Mouse (Mus musculus): ENCODE results near the gene Ctsa.
A peak's percentile ranks its signal among the peaks of the same experiment; 100 is the strongest.
"Not testable (repeated sequence)": the region's sequence is repeated elsewhere in the genome, so short reads cannot be mapped to it uniquely, and the experiment has no call there.

The Ctsa gene

GRCm38 (mm10) chr2:164856309-164857100 lies 23.8 kb downstream of the Ctsa start:
- DNase-seq = no peak

DNA sequence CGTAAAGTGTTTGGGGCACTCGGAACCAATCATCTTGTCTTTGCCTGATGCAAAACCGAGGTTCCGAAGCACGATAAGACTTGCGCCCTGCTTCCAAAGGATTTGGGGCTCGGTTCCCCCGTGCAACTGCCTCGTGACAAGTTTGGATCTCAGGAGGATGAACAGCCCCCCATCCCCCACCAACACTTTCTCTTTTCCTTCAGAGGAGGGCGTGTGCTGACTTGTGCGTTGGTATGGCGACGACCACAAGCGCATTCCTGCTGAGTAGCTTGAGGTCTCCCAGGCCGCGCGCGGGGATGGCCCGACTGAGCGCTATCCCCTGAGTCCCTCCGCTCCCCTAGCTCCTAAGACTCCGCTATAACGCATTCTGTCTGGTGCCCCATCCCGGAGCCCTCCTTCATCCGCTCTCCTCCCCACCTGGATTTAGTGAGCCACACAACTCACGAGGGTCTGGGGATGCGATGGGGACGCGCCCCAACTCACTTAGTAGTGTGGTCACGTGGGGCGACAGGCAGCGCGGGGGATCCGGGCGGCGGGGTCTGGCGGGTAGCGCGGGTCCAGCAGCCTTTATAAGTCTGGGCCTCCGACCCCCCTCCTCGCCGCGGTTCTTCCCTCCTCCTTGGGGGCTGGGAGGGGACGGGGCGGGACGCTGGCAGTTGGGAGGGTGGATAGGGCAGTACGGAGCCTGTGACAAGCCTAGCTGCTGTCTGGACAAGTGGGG lies 24.6 kb downstream of the Ctsa start, which contains the start of gene Pltp:
TSS of gene Pltp (minus strand) at position 611 of the 721 bp plus-strand sequence.
- no peak for DNase-seq

DNA sequence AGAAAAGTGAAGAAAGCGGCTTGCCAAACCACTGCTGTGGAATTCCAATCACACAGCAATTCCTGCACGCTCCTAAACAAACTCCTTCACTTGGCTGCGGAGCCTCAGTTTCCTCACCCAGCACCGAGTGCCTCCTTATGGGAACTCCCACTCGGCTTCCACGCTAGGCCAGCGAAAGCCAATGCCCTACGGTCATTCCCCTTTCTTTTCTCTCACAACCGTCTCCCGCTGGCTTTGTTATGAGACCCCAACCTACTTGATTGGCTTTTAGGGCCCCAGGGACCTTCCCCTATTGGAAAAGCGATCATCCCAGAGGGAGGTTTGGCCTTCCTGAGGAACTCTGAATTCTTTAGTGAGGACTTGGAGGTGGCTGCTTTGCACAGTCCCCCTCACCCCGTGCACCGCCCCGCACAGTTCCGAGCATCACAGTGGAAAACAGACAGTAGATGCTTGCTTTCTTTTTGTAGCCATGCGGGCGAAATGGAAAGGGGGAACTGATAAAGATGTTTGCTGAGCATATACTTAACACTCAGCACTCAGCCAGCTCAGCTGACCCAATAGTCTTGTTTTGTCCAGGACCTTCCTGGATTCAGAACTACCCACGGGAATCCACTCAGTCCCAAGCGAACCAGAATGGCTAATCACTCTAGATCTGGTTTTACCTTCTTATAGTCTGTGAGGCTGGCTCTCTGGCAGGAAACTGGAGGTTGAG lies 25.3 kb downstream of the Ctsa start:
- no peak for DNase-seq

- DNase-seq = no peak
Measured at GRCm38 (mm10) chr2:164859155-164859554, 26.5 kb downstream of the Ctsa start.

DNA sequence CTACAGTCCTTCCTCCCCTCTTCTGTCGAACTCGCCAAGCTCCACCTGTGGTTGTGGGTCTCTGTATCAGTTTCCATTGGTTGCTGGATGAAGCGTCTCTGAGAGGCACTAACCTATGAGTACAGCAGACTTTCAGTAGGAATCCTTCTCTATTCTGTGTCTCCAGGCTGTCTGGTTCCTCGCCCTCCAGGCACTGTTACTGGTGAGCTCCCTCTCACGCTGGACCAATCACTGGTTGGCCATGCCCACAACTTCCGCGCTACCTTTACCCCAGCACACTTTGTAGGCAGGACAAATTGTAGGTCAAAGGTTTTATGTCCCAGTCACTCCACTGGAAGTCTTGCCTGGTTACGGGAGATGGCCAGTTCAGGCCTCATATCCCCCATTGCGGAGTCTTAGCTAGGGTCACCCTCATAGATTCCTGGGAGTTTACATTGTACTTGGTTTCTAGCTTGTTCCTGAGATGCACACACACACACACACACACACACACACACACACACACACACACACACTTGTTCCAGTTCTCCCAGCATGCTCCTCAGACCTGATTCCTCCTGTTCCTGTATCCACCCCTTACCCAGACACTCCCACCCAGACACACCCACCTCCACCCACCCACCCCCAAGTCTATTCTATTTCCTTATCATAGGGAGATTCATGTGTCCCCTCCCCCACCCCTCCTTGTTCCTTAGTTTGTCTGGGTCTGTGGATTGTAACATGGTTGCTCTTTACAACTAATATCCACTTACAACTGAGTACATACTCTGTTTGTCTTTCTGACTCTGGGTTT lies 27.2 kb downstream of the Ctsa start:
- DNase-seq = peak in 1 of 2 experiments; percentile 63

DNA sequence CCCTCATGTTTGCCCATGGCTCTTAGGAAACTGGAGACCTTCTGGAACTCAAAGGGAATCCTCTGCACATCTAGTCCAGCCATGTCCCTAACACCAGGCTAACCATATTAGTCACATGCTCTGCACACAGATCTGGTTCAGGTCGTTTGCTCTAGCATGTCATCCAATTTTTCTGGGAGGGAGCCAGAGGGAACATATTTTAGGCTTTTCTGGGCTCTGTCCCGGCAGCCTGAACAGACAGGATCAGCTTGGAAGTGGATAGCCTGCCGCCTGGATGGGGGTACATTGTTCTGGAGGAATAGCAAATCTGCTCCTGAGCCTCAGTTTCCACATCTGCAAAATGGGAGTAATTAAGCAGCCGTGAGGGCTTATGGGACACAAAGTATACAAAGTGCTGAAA lies 28.4 kb downstream of the Ctsa start:
- no peak for DNase-seq

DNA sequence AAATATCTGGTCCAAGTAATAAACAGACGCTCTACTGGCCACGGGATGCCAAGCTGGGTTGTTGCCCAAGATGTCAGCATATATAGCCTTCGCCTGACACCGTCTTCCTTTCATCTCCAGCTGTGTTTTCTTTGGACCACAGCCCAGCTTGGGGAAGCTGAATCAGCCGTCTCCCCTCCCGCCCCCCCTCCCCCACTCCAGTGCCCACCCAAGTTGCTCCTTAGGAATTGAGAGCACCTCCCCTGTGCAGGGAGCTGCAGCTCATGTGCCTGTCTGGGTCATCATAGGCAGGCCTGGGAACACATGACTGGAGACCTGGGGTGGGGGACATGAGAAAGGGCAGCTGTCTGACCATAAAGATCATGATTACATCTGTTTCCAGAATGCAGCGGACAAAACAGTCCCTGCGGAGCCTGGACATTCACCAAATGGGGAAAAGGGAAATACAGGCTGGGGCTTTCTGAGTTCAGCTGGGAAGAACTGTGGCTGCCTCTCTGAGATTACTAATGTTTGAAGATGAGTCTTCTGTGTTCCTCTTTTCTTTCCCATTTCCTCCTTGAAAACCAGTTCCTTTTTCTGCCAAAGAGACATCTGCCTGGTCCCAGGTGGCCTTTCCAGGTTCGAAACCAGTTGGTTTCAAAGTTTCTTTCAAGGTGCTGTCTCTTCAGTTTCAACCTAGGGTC lies 29.6 kb downstream of the Ctsa start:
- no peak for DNase-seq

- DNase-seq = not testable (repeated sequence)
Measured at GRCm38 (mm10) chr2:164863411-164863810, 30.7 kb downstream of the Ctsa start.

DNA sequence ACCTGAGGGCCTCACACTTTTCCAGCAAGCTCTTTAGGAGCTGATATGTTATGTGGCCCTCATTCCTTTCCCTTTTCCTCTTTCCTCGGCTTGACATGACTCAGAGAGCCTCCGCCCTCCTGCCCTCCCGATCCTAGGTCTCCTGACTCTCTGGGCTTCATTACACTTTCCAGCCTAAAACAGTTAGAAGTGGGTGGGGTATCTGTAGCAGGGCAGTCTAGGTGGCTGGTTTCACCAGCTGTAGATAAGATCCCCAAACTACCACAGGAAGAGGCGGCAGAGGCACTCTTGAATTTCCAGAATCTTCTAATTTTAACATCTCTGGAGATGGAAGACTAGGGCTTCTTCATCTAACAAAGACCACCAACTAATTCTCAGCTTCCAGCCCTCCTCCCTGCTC lies 31.9 kb downstream of the Ctsa start:
- DNase-seq = no peak

DNA sequence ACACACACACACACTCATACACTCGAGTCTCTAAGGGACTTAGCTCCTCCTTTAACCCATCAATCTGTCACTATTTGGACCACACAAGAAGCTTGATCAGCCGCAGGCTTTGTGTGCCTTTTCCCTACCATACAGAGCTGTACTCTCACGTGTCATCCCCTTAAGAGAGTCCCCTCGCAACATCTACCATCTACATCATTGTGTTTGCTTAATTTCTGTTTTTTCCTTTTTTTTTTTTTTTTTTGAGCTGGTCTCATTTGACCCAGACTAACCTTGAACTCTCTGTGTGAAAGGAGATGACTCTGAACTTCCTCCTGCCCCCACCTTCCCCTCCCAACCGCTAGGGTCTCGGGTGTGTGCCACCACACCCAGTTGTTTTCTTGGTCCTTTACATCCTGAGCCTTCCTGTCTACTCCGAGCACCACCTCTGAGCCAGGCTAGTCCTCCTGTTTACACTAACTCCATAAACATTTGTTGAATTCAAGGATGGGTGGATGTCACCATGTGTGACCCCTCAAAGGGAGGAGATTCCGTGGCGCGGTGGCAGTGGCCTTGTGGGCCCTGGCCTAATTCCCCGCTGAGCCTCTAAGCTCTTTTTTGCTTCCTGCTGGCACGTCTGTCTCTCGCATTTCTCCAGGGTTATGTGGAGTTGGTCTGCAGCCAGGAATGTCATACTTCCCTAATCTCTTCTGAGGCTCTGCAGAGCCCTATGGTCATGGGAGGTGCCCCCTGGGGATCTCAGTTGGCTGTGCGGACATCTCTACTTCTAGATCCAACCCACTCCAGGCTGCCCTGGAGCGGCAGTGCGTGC lies 34.3 kb downstream of the Ctsa start:
- DNase-seq = no peak

GRCm38 (mm10) chr2:164867566-164867965 lies 34.9 kb downstream of the Ctsa start:
- no peak for DNase-seq

GRCm38 (mm10) chr2:164868491-164868890 lies 35.8 kb downstream of the Ctsa start:
- no peak for DNase-seq

GRCm38 (mm10) chr2:164871602-164872303 lies 39.1 kb downstream of the Ctsa start:
- no peak for DNase-seq

GRCm38 (mm10) chr2:164873621-164874020 lies 40.9 kb downstream of the Ctsa start:
- DNase-seq = no peak

DNA sequence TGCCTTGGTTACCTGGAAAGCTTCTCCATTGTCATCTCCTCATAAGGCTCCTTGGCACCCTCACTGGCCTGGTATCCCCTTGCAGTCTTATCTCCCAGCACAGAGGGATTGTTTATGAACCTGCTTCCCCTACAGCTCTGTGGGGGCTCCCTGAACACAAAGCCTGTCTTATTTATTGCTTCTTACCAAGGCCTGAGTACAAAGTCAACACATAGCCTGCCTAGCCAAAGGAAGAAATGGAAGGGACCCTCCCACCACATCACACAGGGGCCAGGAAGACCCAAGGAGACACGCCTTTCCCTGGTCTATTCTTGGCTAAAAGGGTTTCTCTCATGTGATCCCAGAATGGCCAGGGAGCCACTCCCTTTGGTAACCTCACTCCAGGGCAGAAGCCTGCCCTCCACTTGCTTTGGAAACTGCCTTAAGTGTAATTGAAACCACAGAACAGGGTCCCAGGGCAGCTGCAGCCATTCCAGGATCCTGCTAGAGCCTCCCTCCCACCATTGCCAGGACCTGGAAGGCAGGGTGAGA lies 41.6 kb downstream of the Ctsa start:
- DNase-seq = peak in 1 of 2 experiments; percentile 60

DNA sequence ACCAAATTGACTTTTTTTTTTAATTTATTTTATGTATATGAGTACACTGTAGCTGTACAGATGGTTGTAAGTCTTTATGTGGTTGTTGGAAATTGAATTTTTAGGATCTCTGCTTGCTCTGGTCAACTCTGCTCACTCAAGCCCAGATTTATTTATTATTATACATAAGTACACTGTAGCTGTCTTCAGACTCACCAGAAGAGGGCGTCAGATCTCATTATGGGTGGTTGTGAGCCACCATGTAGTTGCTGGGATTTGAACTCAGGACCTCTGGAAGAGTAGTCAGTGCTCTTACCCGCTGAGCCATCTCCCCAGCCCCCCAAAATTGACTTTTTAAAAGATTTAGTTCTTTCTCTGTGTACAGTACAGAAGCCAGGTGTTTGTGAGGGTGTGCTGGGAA lies 43.0 kb downstream of the Ctsa start:
- DNase-seq = not testable (repeated sequence)

DNA sequence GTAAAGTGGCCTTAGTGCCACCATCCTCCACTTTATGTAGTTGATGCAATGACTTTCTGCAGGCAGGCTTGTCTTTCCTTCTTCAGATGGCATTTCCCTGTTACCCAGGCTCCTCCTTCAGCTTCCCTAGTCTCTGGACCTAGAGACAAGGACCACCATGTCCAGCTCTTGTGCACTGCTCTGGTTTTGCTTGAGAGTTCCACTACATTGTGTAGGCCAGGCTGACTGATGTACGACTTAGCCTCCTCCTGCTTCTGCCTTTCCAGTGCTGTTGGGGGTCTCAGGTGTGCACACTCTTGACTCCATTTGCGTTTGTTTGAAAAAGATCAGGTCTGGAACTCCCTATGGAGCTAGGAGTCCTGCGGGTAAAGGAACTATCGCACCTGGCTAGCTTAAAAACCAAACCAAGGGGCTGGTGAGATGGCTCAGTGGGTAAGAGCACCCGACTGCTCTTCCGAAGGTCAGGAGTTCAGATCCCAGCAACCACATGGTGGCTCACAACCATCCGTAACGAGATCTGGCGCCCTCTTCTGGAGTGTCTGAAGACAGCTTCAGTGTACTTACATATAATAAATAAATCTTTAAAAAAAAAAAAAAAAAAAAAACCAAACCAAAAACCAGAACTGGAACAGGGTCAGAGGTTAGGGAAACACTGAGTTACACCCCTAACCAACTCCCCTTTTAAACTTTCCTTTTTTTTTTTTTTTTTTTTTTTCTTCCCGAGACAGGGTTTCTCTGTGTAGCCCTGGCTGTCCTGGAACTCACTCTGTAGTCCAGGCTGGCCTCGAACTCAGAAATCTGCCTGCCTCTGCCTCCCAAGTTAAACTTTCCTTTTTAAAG lies 44.9 kb downstream of the Ctsa start:
- DNase-seq = not testable (repeated sequence)

- DNase-seq = peak; percentile 86 to 89
Measured at GRCm38 (mm10) chr2:164878509-164879227, 46.0 kb downstream of the Ctsa start.

- DNase-seq = peak; percentile 87 to 92
Measured at GRCm38 (mm10) chr2:164879228-164879567, 46.5 kb downstream of the Ctsa start, which contains the start of gene Pcif1. Gene Pcif1, plus strand, starts transcription at chr2:164879304.
